Mouse (Mus musculus) gastrocnemius, postnatal 14 days (tissue): ENCODE results near the gene C1ql1. TPM values are rescaled to one million over a fixed set of nuclear protein-coding genes. Genes with fewer than 3 reads are reported as not detected.
A peak's percentile ranks its signal among the peaks of the same experiment; 100 is the strongest.

Experiments
- DNase-seq: peaks from one replicate; pipeline ENCODE4 v3.0.0; 2021; ENCODE audit warnings: mixed read lengths
- intact Hi-C: fragments of 180-260 bp; cut with DNase I; formaldehyde crosslinking; loops from one replicate; pipeline ENCODE4 v1.15.1; 2025; ENCODE audit warnings: low total_unique reads
- total RNA-seq, 2 experiments: library from RNA; stranded (reverse); gene quantifications; 2 replicates each; pipeline ENCODE4 v1.2.3; 2021

Gene C1ql1
- total RNA-seq, 2 experiments from 2014 or later: 0.20 to 0.41 TPM

DNA sequence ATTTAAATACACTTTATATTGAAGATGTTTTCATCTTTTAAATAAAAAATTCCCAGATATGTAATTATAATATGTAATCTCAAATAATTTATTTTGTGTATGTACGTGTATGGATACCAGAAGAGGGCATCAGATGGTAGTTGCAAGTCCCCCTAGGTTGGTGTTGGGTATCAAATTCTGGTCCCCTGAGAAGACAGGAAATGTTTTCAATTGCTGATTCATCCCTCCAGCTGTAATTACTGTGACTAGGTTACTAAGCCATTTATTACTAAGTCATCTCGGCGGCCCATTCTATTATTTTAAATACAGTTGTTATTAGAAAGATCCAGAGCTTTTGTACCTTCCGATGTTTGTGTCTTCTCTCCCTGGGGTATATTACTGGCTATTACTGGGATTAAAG, 28.4 kb downstream of the C1ql1 start:
- intact Hi-C loops: no loop called here
- no peak for DNase-seq

DNA sequence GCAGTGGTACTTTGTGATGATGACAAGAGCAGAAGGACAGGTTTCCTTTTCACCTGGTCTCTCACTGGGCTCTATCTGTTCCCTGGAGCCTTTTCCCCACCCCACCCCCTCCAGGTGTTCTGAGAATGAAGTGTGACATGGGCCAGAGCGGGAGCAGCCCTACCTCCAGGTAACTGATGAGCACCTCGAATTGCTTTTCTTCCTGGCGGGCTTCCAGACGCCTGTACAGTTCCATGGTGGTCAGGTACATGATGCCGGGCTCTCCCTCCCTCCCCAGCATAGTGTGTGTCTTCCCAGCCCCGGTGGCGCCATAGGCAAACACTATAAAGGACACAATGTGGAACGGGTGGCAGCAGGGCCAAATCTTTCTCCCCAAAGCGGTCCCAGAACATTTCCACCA, 31.1 kb downstream of the C1ql1 start:
- intact Hi-C loops: no loop called here
- DNase-seq: no peak

- intact Hi-C loops: no loop called here
- DNase-seq: no peak
Observed at GRCm38 (mm10) chr11:102911376-102911775, 35.1 kb downstream of the C1ql1 start.

- no peak for DNase-seq
- intact Hi-C loops: loop anchor here (5.0 to 10.0 kb wide), 2 partner anchors 89 to 151 kb away; no protein-coding TSS in a partner anchor
Observed at GRCm38 (mm10) chr11:102903654-102904053, 42.8 kb downstream of the C1ql1 start.

DNA sequence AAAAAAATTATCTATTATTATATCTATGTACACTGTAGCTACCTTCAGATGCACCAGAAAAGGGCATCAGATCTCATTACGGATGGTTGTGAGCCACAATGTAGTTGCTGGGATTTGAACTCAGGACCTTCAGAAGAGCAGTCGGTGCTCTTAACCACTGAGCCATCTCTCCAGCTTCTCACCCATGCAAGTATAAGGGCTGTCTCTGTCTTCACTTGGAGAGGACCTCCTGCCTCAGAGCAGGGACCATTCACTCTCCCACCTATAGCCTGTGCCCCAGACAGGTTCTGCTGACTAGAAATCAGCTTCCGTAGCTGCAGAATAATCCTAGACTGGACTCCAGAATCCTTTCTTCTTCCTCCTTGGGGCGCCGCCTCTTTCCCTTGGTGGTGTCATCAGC, 44.4 kb downstream of the C1ql1 start:
- no peak for DNase-seq
- intact Hi-C loops: loop anchor here (5.0 to 10.0 kb wide), 2 partner anchors 90 to 153 kb away; no protein-coding TSS in a partner anchor

GRCm38 (mm10) chr11:102901199-102901598, 45.3 kb downstream of the C1ql1 start:
- intact Hi-C loops: loop anchor here (5.0 to 10.0 kb wide), 2 partner anchors 91 to 154 kb away; no protein-coding TSS in a partner anchor
- no peak for DNase-seq

DNA sequence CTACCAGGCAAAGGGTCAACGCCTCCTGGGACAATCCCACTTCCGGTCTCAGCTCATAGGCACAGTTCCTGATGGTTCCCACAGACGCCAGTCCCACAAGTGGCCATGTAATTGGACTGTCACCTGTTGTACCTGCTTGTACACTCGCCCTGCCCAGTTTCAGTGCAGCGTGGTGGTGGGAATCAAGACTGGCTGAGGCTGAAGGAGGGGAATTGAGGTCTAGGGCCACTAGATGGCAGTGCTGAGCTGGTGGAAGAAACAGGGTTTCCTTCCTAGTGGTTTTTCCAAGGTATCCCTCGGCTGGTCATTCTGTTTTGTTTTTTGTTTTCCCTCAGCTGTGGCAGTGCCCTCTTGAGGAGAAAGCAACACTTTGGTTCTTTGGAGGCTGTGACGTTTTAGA, 45.7 kb downstream of the C1ql1 start, which contains the start of gene Gfap:
Gfap (minus strand) TSS at position 150 of the 400 bp plus-strand sequence.
- DNase-seq: peak; percentile 78
- intact Hi-C loops: loop anchor here (5.0 to 10.0 kb wide), 2 partner anchors 92 to 154 kb away; no protein-coding TSS in a partner anchor

DNA sequence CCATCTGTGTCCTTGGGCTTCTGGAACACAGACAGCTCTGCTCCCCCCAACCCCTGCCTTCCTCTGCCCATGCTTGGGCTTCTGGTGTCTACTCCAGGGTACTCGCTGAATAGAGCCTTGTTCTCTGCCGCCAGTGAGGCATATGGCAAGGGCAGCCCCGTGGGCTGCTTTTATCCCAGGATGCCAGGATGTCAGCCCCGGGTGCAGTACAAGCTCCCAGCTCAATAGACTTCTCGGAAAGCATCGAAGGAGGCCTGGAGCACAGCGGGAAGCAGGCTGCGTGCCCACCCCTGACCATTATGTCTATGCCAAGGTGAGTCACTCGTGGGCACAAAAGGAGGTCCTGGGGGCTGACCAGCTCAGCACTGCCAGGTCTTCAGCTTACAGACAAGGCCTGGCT, 48.1 kb downstream of the C1ql1 start:
- intact Hi-C loops: no loop called here
- DNase-seq: no peak

DNA sequence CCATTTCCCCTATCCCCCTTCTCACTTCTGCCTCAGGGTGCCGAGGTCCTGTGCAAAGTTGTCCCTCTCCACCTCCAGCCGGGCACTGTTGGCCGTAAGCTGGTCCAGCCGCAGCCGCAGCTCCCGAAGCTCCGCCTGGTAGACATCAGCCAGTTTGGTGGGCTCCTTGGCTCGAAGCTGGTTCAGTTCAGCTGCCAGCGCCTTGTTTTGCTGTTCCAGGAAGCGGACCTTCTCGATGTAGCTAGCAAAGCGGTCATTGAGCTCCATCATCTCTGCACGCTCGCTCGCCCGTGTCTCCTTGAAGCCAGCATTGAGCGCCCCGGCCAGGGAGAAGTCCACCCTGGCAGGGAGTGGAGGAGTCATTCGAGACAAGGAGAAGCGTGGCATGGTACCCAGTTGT, 49.8 kb downstream of the C1ql1 start:
- intact Hi-C loops: no loop called here
- DNase-seq: no peak

GRCm38 (mm10) chr11:102895779-102896178, 50.7 kb downstream of the C1ql1 start:
- DNase-seq: no peak
- intact Hi-C loops: no loop called here

DNA sequence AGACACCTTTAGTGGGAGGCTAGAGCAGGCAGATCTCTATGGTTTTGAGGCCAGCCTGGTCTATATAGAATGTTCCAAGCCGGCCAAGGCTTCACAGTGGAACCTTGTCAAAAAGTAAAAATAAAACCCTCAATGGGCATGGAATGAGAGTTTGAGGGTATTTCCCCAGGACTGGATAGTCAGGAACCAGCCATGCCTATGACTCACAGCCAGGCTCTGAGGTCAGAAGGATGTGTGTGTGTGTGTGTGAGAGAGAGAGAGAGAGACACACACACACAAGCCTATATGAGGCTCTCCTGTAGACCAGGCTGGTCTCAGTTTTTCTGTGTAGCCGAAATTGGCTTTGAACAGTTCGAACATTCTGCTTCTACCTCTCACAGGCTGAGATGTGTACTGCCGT, 51.8 kb downstream of the C1ql1 start:
- intact Hi-C loops: no loop called here
- no peak for DNase-seq

DNA sequence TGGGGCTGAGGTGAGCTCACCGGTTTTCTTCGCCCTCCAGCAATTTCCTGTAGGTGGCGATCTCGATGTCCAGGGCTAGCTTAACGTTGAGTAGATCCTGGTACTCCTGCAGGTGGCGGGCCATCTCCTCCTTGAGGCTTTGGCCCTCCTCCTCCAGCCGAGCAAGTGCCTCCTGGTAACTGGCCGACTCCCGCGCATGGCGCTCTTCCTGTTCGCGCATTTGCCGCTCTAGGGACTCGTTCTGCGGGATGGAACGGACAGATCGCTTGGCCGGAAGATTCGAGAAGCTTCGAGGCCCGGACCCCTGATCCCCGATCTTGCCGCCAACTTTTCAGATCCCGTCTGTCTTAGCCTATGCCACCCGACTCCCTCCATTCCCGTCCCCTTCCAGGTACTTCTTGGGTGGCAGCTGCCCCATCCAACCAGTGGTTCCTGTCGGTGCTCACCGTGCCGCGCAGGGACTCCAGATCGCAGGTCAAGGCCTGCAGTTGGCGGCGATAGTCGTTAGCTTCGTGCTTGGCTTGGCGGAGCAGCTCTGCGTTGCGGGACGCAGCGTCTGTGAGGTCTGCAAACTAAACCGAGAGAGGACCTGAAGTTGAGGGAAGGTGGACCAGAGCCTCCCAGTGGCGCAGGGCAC, 53.4 kb downstream of the C1ql1 start:
- DNase-seq: peak; percentile 67
- intact Hi-C loops: no loop called here

GRCm38 (mm10) chr11:102890096-102890495, 56.4 kb downstream of the C1ql1 start:
- intact Hi-C loops: no loop called here
- no peak for DNase-seq

Other genes starting within 250 kb of the C1ql1 start
- 10 to 100 TPM; 80.4 to 84.6 TPM for gene Ccdc43, start 248.9 kb downstream of the C1ql1 start, total RNA-seq
- gene Adam11, start 185.2 kb downstream of the C1ql1 start, total RNA-seq: 1 to 10 TPM in 1 of 2 experiments, under 1 TPM in 1; 0.84 to 1.4 TPM
- 10 to 100 TPM; 15.2 to 17.9 TPM for gene Gjc1, start 127.0 kb downstream of the C1ql1 start, total RNA-seq
- 1 to 10 TPM; 4.8 to 8.3 TPM for gene Higd1b, start 110.8 kb downstream of the C1ql1 start, total RNA-seq
- gene Eftud2, start 65.7 kb downstream of the C1ql1 start, total RNA-seq: 10 to 100 TPM; 31.1 to 31.7 TPM
- gene Ccdc103, start 65.5 kb downstream of the C1ql1 start, total RNA-seq: not detected
- not detected for gene Fam187a, start 61.5 kb downstream of the C1ql1 start, total RNA-seq
- gene Gfap, start 45.8 kb downstream of the C1ql1 start, total RNA-seq: under 1 TPM; 0.16 to 0.23 TPM
- 1 to 10 TPM; 1.8 to 2.0 TPM for gene Kif18b, start 21.6 kb downstream of the C1ql1 start, total RNA-seq
- gene Nmt1, start 81.5 kb upstream of the C1ql1 start, total RNA-seq: 10 to 100 TPM; 42.8 to 44.0 TPM
- 10 to 100 TPM; 22.8 to 30.0 TPM for gene Dcakd, start 81.6 kb upstream of the C1ql1 start, total RNA-seq
- 1 to 10 TPM; 4.5 TPM for gene Plcd3, start 155.0 kb upstream of the C1ql1 start, total RNA-seq
- gene Acbd4, start 155.0 kb upstream of the C1ql1 start, total RNA-seq: 10 to 100 TPM; 30.0 to 35.7 TPM
- gene Hexim1, start 169.5 kb upstream of the C1ql1 start, total RNA-seq: 10 to 100 TPM; 20.7 to 21.5 TPM
- gene Hexim2, start 185.7 kb upstream of the C1ql1 start, total RNA-seq: 1 to 10 TPM; 2.7 to 3.8 TPM
- 1 to 10 TPM; 6.7 to 7.3 TPM for gene Fmnl1, start 224.4 kb upstream of the C1ql1 start, total RNA-seq